Mouse (Mus musculus): Measurements from ENCODE around the gene Tmem117. TPM values are rescaled to one million over a fixed set of nuclear protein-coding genes. Genes with fewer than 3 reads are reported as not detected.

Gene Tmem117
- polyA plus RNA-seq, 1 experiment, result 4.6 TPM

GRCm38 (mm10) chr15:95047486-95047885 lies 418.5 kb downstream of the Tmem117 start:
- TF ChIP-seq POLR2A (IDR thresholded peaks at IDR 0.05; ENCODE audit: low read depth, low read length), result no peak
- no peak for TF ChIP-seq CTCF (conservative IDR thresholded peaks at IDR 0.05; ENCODE audit: insufficient read depth, insufficient read length, low read depth, low read length)
- WGBS, result 91% methylated on average over 2 of the region's 2 CpGs
- H3K27ac ChIP-seq (ENCODE audit: insufficient read depth, low read depth, low read length), result no peak overlapping the region
- H3K27me3 ChIP-seq (replicated peaks; ENCODE audit: control insufficient read depth, insufficient read depth, low read length), result no peaks in the 10 kb centered on the region
- H3K4me3 ChIP-seq (ENCODE audit: insufficient read depth, low read depth, low read length), result no peak overlapping the region
- H3K36me3 ChIP-seq (ENCODE audit: control insufficient read depth, insufficient read depth, low read length), result no peaks in the 10 kb centered on the region
- no peaks in the 10 kb centered on the region for H3K4me1 ChIP-seq (ENCODE audit: control insufficient read depth, insufficient read depth, low read length)
- DNase-seq, result no peak

DNA sequence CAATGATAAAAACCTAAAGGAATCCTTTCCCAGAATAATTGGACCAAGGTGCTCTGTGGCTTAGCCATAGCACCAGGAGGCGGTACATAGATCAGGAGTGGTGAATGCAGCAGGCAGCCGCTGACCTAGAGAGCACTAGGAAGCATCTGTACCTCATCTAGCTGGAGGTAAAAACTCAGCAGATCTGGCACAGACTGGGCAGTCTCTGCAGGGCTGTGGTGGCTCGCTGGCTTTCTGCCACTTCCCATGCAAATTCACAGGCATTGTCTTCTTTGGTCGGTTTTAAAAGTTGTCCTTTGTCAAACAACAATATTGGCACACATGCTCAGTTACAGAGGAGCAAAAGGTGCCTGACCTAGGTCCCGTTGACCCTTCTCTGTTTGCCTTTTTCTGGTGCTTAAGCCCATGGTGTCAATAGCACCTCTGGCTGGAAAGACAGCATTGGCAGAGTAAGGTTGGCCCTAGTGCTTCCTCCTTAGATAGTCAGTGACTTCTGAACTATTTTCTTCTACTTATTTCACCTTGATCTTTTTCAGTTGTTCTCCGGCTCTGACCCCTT lies 420.2 kb downstream of the Tmem117 start:
- Histone ChIP-seq H3K27ac (ENCODE audit: insufficient read depth, low read depth, low read length) (no peak overlapping the region), H3K27me3 (replicated peaks; ENCODE audit: control insufficient read depth, insufficient read depth, low read length) (no peaks in the 10 kb centered on the region), H3K4me3 (ENCODE audit: insufficient read depth, low read depth, low read length) (no peak overlapping the region), H3K36me3 (ENCODE audit: control insufficient read depth, insufficient read depth, low read length) (no peaks in the 10 kb centered on the region), H3K4me1 (ENCODE audit: control insufficient read depth, insufficient read depth, low read length) (no peaks in the 10 kb centered on the region)
- 70% methylated on average over 6 of the region's 6 CpGs for WGBS
- DNase-seq, result no peak
- TF ChIP-seq CTCF (conservative IDR thresholded peaks at IDR 0.05; ENCODE audit: insufficient read depth, insufficient read length, low read depth, low read length) (no peak), POLR2A (IDR thresholded peaks at IDR 0.05; ENCODE audit: low read depth, low read length) (no peak)

DNA sequence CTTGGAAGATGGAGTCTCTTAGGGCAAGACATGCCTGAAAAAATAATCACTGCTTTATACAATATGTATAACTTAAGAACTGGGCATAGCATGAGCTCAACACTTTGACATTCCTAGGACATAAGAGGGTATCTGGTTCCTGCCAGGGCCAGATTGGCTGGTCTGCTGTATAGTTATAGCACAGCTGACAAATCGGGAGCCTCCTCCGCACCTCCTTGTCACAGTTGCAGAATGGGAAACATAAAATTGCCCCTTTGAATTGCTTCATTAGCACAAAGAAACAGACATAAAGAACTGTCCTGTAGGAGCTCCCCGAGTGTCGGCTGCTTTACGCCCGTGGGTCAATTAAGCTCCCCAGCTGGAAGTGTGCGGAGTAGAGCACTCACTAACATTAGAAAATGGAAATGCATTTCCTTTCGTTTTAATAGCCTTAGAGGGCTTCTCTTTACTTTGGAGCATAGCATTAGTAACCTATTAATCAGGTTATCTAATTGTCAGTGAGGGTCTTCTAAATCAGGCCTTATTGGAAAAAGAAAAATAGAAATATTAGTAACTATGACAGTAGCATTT lies 426.1 kb downstream of the Tmem117 start:
- no peaks in the 10 kb centered on the region for H3K4me1 ChIP-seq (ENCODE audit: control insufficient read depth, insufficient read depth, low read length)
- no peak for TF ChIP-seq POLR2A (IDR thresholded peaks at IDR 0.05; ENCODE audit: low read depth, low read length)
- TF ChIP-seq CTCF (conservative IDR thresholded peaks at IDR 0.05; ENCODE audit: insufficient read depth, insufficient read length, low read depth, low read length), result no peak
- H3K27ac ChIP-seq (ENCODE audit: insufficient read depth, low read depth, low read length), result no peak overlapping the region
- no peak overlapping the region for H3K4me3 ChIP-seq (ENCODE audit: insufficient read depth, low read depth, low read length)
- no peak for DNase-seq
- no peaks in the 10 kb centered on the region for H3K36me3 ChIP-seq (ENCODE audit: control insufficient read depth, insufficient read depth, low read length)
- no peaks in the 10 kb centered on the region for H3K27me3 ChIP-seq (replicated peaks; ENCODE audit: control insufficient read depth, insufficient read depth, low read length)
- WGBS, result 47% methylated on average over 8 of the region's 8 CpGs

- Histone ChIP-seq H3K4me1 (ENCODE audit: control insufficient read depth, insufficient read depth, low read length) (no peaks in the 10 kb centered on the region), H3K36me3 (ENCODE audit: control insufficient read depth, insufficient read depth, low read length) (no peaks in the 10 kb centered on the region), H3K27ac (ENCODE audit: insufficient read depth, low read depth, low read length) (no peak overlapping the region), H3K27me3 (replicated peaks; ENCODE audit: control insufficient read depth, insufficient read depth, low read length) (no peaks in the 10 kb centered on the region), H3K4me3 (ENCODE audit: insufficient read depth, low read depth, low read length) (no peak overlapping the region)
- WGBS, result 97% methylated on average over 1 of the region's 1 CpGs
- no peak for TF ChIP-seq POLR2A (IDR thresholded peaks at IDR 0.05; ENCODE audit: low read depth, low read length)
- no peak for TF ChIP-seq CTCF (conservative IDR thresholded peaks at IDR 0.05; ENCODE audit: insufficient read depth, insufficient read length, low read depth, low read length)
- DNase-seq, result no peak
These were observed 439.0 kb downstream of the Tmem117 start for GRCm38 (mm10) chr15:95068023-95068422.

DNA sequence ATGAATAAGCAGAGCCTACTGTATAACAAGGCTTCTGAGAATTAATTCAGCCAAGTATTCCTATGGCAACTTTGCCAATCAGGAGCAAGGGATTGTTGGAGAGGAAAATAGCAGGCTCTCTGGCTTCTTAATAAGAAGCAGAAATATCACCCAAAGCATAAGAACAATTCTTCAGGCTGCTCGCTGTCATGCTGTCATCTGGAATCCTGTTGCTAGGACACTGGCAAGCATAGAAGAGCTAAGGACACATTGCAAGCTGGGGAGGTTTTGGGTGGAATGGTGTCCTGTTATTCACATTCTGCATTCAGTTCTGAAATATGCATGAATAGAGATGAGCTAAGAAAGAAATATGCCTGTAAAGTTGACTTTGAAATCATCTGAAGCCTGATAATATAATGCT lies 439.8 kb downstream of the Tmem117 start:
- Histone ChIP-seq H3K4me3 (ENCODE audit: insufficient read depth, low read depth, low read length) (no peak overlapping the region), H3K36me3 (ENCODE audit: control insufficient read depth, insufficient read depth, low read length) (no peaks in the 10 kb centered on the region), H3K27ac (ENCODE audit: insufficient read depth, low read depth, low read length) (no peak overlapping the region), H3K27me3 (replicated peaks; ENCODE audit: control insufficient read depth, insufficient read depth, low read length) (no peaks in the 10 kb centered on the region), H3K4me1 (ENCODE audit: control insufficient read depth, insufficient read depth, low read length) (no peaks in the 10 kb centered on the region)
- DNase-seq, result no peak
- TF ChIP-seq CTCF (conservative IDR thresholded peaks at IDR 0.05; ENCODE audit: insufficient read depth, insufficient read length, low read depth, low read length), result no peak
- WGBS, result 93% methylated on average over 1 of the region's 1 CpGs

DNA sequence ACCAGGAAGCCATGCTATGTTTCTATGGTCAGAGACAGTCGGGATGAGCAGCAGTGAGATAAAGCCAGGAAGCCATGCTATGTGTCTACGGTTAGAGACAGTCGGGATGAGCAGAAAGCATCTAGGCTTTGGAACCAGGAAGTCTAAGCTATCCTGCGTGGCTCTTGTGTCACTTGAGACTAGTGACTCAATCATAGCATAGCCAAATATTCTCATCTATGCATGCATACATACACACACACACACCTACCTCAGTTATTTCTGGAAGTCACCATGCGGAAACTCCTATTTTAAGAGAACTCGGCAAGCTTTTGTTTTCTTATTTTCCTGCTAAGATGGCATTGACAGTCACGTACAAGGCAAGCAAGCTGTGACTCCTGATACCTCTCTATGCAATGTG lies 441.8 kb downstream of the Tmem117 start:
- H3K4me3 ChIP-seq (ENCODE audit: insufficient read depth, low read depth, low read length), result no peak overlapping the region
- H3K36me3 ChIP-seq (ENCODE audit: control insufficient read depth, insufficient read depth, low read length), result no peaks in the 10 kb centered on the region
- WGBS, result 86% methylated on average over 7 of the region's 7 CpGs
- no peaks in the 10 kb centered on the region for H3K27me3 ChIP-seq (replicated peaks; ENCODE audit: control insufficient read depth, insufficient read depth, low read length)
- DNase-seq, result no peak
- TF ChIP-seq POLR2A (IDR thresholded peaks at IDR 0.05; ENCODE audit: low read depth, low read length), result no peak
- TF ChIP-seq CTCF (conservative IDR thresholded peaks at IDR 0.05; ENCODE audit: insufficient read depth, insufficient read length, low read depth, low read length), result no peak
- no peak overlapping the region for H3K27ac ChIP-seq (ENCODE audit: insufficient read depth, low read depth, low read length)
- no peaks in the 10 kb centered on the region for H3K4me1 ChIP-seq (ENCODE audit: control insufficient read depth, insufficient read depth, low read length)

GRCm38 (mm10) chr15:95075356-95075755 lies 446.3 kb downstream of the Tmem117 start:
- no peak overlapping the region for H3K4me3 ChIP-seq (ENCODE audit: insufficient read depth, low read depth, low read length)
- TF ChIP-seq POLR2A (IDR thresholded peaks at IDR 0.05; ENCODE audit: low read depth, low read length) (no peak), CTCF (conservative IDR thresholded peaks at IDR 0.05; ENCODE audit: insufficient read depth, insufficient read length, low read depth, low read length) (no peak)
- no peak overlapping the region for H3K27ac ChIP-seq (ENCODE audit: insufficient read depth, low read depth, low read length)
- no peaks in the 10 kb centered on the region for H3K4me1 ChIP-seq (ENCODE audit: control insufficient read depth, insufficient read depth, low read length)
- 80% methylated on average over 12 of the region's 12 CpGs for WGBS
- H3K27me3 ChIP-seq (replicated peaks; ENCODE audit: control insufficient read depth, insufficient read depth, low read length), result no peaks in the 10 kb centered on the region
- H3K36me3 ChIP-seq (ENCODE audit: control insufficient read depth, insufficient read depth, low read length), result no peaks in the 10 kb centered on the region
- no peak for DNase-seq
